Mouse (Mus musculus): ENCODE results near the gene Ccdc85c.

GRCm38 (mm10) chr12:108174606-108175505, 100.4 kb downstream of the Ccdc85c start:
- TF ChIP-seq CTCF (conservative IDR thresholded peaks at IDR 0.05; ENCODE audit: low read length) (no peak), POU5F1 (IDR thresholded peaks at IDR 0.05; ENCODE audit: borderline replicate concordance, low read length) (no peak)
